17 mouse cellular contexts compared by ENCODE assay signal in the genomic region with DNA sequence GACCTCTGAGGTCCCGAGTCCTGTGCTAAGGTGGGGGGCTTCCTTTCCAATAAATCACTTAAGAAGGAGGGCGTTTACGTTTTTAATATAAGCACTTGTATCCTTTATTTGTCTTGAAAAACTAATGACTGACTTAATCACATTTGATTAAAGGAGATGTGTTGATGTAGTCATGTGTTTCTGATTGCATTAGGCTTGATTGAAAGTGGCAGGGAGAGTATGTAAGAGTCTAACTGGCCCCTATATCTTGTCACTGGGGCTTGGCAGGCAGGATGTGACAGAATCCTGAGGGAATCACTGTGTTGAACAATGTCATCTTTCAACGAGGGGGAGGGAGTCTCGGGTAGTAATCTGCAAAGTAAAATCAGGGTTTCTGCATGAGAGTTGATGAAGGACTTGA.
DNase-seq lines count a peak whose midpoint lies in the region; ATAC-seq and TF ChIP-seq lines count a peak whose summit lies in the region.
"Had no signal": no experiment of that assay in that cellular context is flagged by ENCODE, and none has a peak within 500 bp of the region (broad histone marks: within the 10 kb centered on the region; RNA-seq: fewer than 3 reads in every experiment).

No protein-coding gene starts in this region.

- peak; percentile 36 for DNase-seq in midbrain, embryonic 14.5 days
- peak; percentile 58 for DNase-seq in retina, embryonic 14.5 days (ENCODE audit: low spot score)
- peak; percentile 5 for DNase-seq in retina, postnatal 7 days (ENCODE audit: low read depth, low spot score)
- no peak for DNase-seq in kidney, postnatal 36 days
- DNase-seq: adrenal gland, adult 2 months; adrenal gland, postnatal 10 days; adrenal gland, postnatal 25 days; cerebellum, adult 11-12 months; cerebellum, adult 2 months; cerebellum, adult 9-10 months; cerebellum, postnatal 25 days had no signal

- H3K9me3 ChIP-seq in midbrain, embryonic 14.5 days (ENCODE audit: control insufficient read depth, low read length): no peaks in the 10 kb centered on the region
- no peaks in the 10 kb centered on the region for H3K9me3 ChIP-seq in midbrain, embryonic 16.5 days (replicated peaks; ENCODE audit: control insufficient read depth, low read length, poor library complexity, severe bottlenecking)
- no peaks in the 10 kb centered on the region for H3K9me3 ChIP-seq in intestine, postnatal 0 days (ENCODE audit: control insufficient read depth)
- H3K9me3 ChIP-seq: embryonic facial prominence, embryonic 10.5 days; embryonic facial prominence, embryonic 12.5 days; forebrain, embryonic 13.5 days; forebrain, embryonic 15.5 days had no signal

- no peak overlapping the region for H3K4me3 ChIP-seq in midbrain, embryonic 14.5 days (replicated peaks; ENCODE audit: low read depth, low read length)
- H3K4me3 ChIP-seq in midbrain, embryonic 16.5 days (ENCODE audit: low read depth, low read length): no peak overlapping the region
- no peak overlapping the region for H3K4me3 ChIP-seq in intestine, postnatal 0 days (ENCODE audit: low read depth, low read length)
- H3K4me3 ChIP-seq: embryonic facial prominence, embryonic 10.5 days; embryonic facial prominence, embryonic 12.5 days; forebrain, embryonic 13.5 days; forebrain, embryonic 15.5 days had no signal

- peaks cover 20% of the 10 kb centered on the region; the same call in 1 of the 2 replicates for H3K27me3 ChIP-seq in midbrain, embryonic 14.5 days (ENCODE audit: control insufficient read depth, insufficient read depth, low read length)
- H3K27me3 ChIP-seq in midbrain, embryonic 16.5 days (ENCODE audit: control insufficient read depth, insufficient read depth, low read depth, low read length): no peaks in the 10 kb centered on the region
- no peaks in the 10 kb centered on the region for H3K27me3 ChIP-seq in intestine, postnatal 0 days (replicated peaks; ENCODE audit: control insufficient read depth, insufficient read depth, low read length)
- H3K27me3 ChIP-seq: embryonic facial prominence, embryonic 12.5 days; forebrain, embryonic 15.5 days had no signal

- TF ChIP-seq CTCF in intestine, postnatal 0 days (IDR thresholded peaks at IDR 0.05; ENCODE audit: low read depth): no peak

- H3K4me1 ChIP-seq in midbrain, embryonic 14.5 days (ENCODE audit: control insufficient read depth, insufficient read depth, low read length): peaks cover 27% of the 10 kb centered on the region
- H3K4me1 ChIP-seq in midbrain, embryonic 16.5 days (ENCODE audit: control insufficient read depth, insufficient read depth, low read length): 0 out of 2 replicates have a peak, but pooled peaks cover 8% of the 10 kb centered on the region
- no peaks in the 10 kb centered on the region for H3K4me1 ChIP-seq in intestine, postnatal 0 days (replicated peaks; ENCODE audit: control insufficient read depth, insufficient read depth, low read length)
- H3K4me1 ChIP-seq: embryonic facial prominence, embryonic 12.5 days had no signal

- H3K36me3 ChIP-seq in midbrain, embryonic 14.5 days (ENCODE audit: control insufficient read depth, insufficient read depth, low read length): no peaks in the 10 kb centered on the region
- H3K36me3 ChIP-seq in midbrain, embryonic 16.5 days (ENCODE audit: control insufficient read depth, insufficient read depth, low read length): no peaks in the 10 kb centered on the region
- no peaks in the 10 kb centered on the region for H3K36me3 ChIP-seq in intestine, postnatal 0 days (ENCODE audit: control insufficient read depth, insufficient read depth)
- H3K36me3 ChIP-seq: embryonic facial prominence, embryonic 10.5 days; embryonic facial prominence, embryonic 12.5 days; forebrain, embryonic 15.5 days had no signal

- H3K27ac ChIP-seq in midbrain, embryonic 14.5 days (replicated peaks; ENCODE audit: low read depth, low read length): no peak overlapping the region
- no peak overlapping the region for H3K27ac ChIP-seq in midbrain, embryonic 16.5 days (ENCODE audit: low read length)
- H3K27ac ChIP-seq in intestine, postnatal 0 days (ENCODE audit: low read depth, low read length): no peak overlapping the region
- H3K27ac ChIP-seq: embryonic facial prominence, embryonic 10.5 days; embryonic facial prominence, embryonic 12.5 days; forebrain, embryonic 13.5 days; forebrain, embryonic 15.5 days had no signal

- WGBS in midbrain, embryonic 14.5 days: 39% methylated on average over 5 of the region's 5 CpGs
- WGBS in midbrain, embryonic 16.5 days: 38% methylated on average over 5 of the region's 5 CpGs
- 53% methylated on average over 5 of the region's 5 CpGs for WGBS in intestine, postnatal 0 days

- ATAC-seq in midbrain, embryonic 14.5 days (ENCODE audit: low FRiP score, low TSS enrichment): no peak
- no peak for ATAC-seq in midbrain, embryonic 16.5 days
- ATAC-seq in intestine, postnatal 0 days: no peak
- ATAC-seq: forebrain, embryonic 13.5 days; forebrain, embryonic 15.5 days had no signal

- no peak overlapping the region for H3K4me2 ChIP-seq in midbrain, embryonic 14.5 days (ENCODE audit: low read length)
- no peak overlapping the region for H3K4me2 ChIP-seq in midbrain, embryonic 16.5 days (ENCODE audit: low read length)
- H3K4me2 ChIP-seq in intestine, postnatal 0 days (replicated peaks; ENCODE audit: low read depth): no peak overlapping the region
- H3K4me2 ChIP-seq: embryonic facial prominence, embryonic 12.5 days; forebrain, embryonic 13.5 days; forebrain, embryonic 15.5 days had no signal

- no peak overlapping the region for H3K9ac ChIP-seq in midbrain, embryonic 14.5 days (replicated peaks; ENCODE audit: low read length)
- H3K9ac ChIP-seq in midbrain, embryonic 16.5 days (ENCODE audit: low read depth, low read length): no peak overlapping the region
- H3K9ac ChIP-seq in intestine, postnatal 0 days (ENCODE audit: low read depth, low read length): no peak overlapping the region
- H3K9ac ChIP-seq: embryonic facial prominence, embryonic 12.5 days; forebrain, embryonic 13.5 days; forebrain, embryonic 15.5 days had no signal

Comparison
In these comparisons a context has a peak if more than half of its experiments do, and no peak if none do; other contexts are left out.
1. DNase-seq: peak in midbrain, embryonic 14.5 days (single experiment), retina, embryonic 14.5 days (single experiment) and retina, postnatal 7 days (single experiment); none in kidney, postnatal 36 days (0 of 2).